Mouse (Mus musculus) cerebellum, adult 11 months (tissue): ENCODE results near the gene Cep70.

ENCODE experiments used
- DNase-seq: peaks from one replicate; pipeline ENCODE4 v3.0.0; 2022

Cep70 gene

GRCm38 (mm10) chr9:99243190-99243894 is at the start of gene Cep70:
Gene Cep70, plus strand, starts transcription at chr9:99243367.
- peak; percentile 97 for DNase-seq

GRCm38 (mm10) chr9:99212643-99213042 is 30.5 kb upstream of the Cep70 start:
- DNase-seq, result no peak

- DNase-seq, result no peak
Observed at GRCm38 (mm10) chr9:99216182-99216581, 27.0 kb upstream of the Cep70 start.

GRCm38 (mm10) chr9:99217999-99218719 is 25.0 kb upstream of the Cep70 start:
- no peak for DNase-seq

- no peak for DNase-seq
Observed at GRCm38 (mm10) chr9:99221636-99222035, 21.5 kb upstream of the Cep70 start.

- DNase-seq, result no peak
Observed at GRCm38 (mm10) chr9:99224583-99224982, 18.6 kb upstream of the Cep70 start.

GRCm38 (mm10) chr9:99229450-99229849 is 13.7 kb upstream of the Cep70 start:
- DNase-seq, result no peak

GRCm38 (mm10) chr9:99237139-99237538 is 6.0 kb upstream of the Cep70 start, which contains the start of gene Faiml:
Gene Faiml, minus strand, starts transcription at chr9:99237239.
- DNase-seq, result no peak

GRCm38 (mm10) chr9:99238276-99238675 is 4.9 kb upstream of the Cep70 start:
- no peak for DNase-seq

- DNase-seq, result no peak
Observed at GRCm38 (mm10) chr9:99239256-99239655, 3.9 kb upstream of the Cep70 start.

GRCm38 (mm10) chr9:99240571-99240970 is 2.6 kb upstream of the Cep70 start:
- DNase-seq, result no peak

- DNase-seq, result peak; percentile 44
Observed at GRCm38 (mm10) chr9:99242035-99242434, 1.1 kb upstream of the Cep70 start.

- DNase-seq, result no peak
Observed at GRCm38 (mm10) chr9:99242533-99243189, 506 bp upstream of the Cep70 start.

GRCm38 (mm10) chr9:99243895-99244293 is 727 bp downstream of the Cep70 start:
- peak; percentile 4 for DNase-seq

GRCm38 (mm10) chr9:99248304-99248703 is 5.1 kb downstream of the Cep70 start:
- DNase-seq, result no peak

GRCm38 (mm10) chr9:99248906-99249305 is 5.7 kb downstream of the Cep70 start:
- no peak for DNase-seq

- no peak for DNase-seq
Observed at GRCm38 (mm10) chr9:99253861-99254260, 10.7 kb downstream of the Cep70 start.

GRCm38 (mm10) chr9:99256206-99256605 is 13.0 kb downstream of the Cep70 start:
- DNase-seq, result no peak

GRCm38 (mm10) chr9:99256821-99257220 is 13.7 kb downstream of the Cep70 start:
- DNase-seq, result no peak

GRCm38 (mm10) chr9:99258891-99259290 is 15.7 kb downstream of the Cep70 start:
- DNase-seq, result no peak

- no peak for DNase-seq
Observed at GRCm38 (mm10) chr9:99304296-99304695, 61.1 kb downstream of the Cep70 start.

- no peak for DNase-seq
Observed at GRCm38 (mm10) chr9:99306226-99306625, 63.1 kb downstream of the Cep70 start.

GRCm38 (mm10) chr9:99319343-99319951 is 76.3 kb downstream of the Cep70 start:
- DNase-seq, result no peak
